Mouse (Mus musculus): ENCODE measurements around the gene Nelfb. TPM values are rescaled to one million over a fixed set of nuclear protein-coding genes. Genes with fewer than 3 reads are reported as not detected.

Gene Nelfb
- polyA plus RNA-seq, 1 experiment from 2014 or later: 112 TPM

- peaks cover 19% of the 10 kb centered on the region for H3K4me1 ChIP-seq (replicated peaks; ENCODE audit: control insufficient read depth, insufficient read depth, low read length)
- H3K4me3 ChIP-seq (ENCODE audit: low read length): no peak overlapping the region
- H3K27me3 ChIP-seq (ENCODE audit: control insufficient read depth, insufficient read depth, low read depth, low read length): no peaks in the 10 kb centered on the region
- no peak overlapping the region for H3K27ac ChIP-seq (ENCODE audit: low read length)
- 35% methylated on average over 5 of the region's 5 CpGs for WGBS
- H3K4me2 ChIP-seq (ENCODE audit: low read depth, low read length): no peak overlapping the region
- no peak overlapping the region for H3K9ac ChIP-seq (ENCODE audit: low read length)
- no peaks in the 10 kb centered on the region for H3K36me3 ChIP-seq (ENCODE audit: control insufficient read depth, insufficient read depth, low read length)
- no peaks in the 10 kb centered on the region for H3K9me3 ChIP-seq (ENCODE audit: control insufficient read depth, low read length)
- no peak for ATAC-seq (ENCODE audit: low read depth)
Observed at GRCm38 (mm10) chr2:25169778-25170177, 41.5 kb downstream of the Nelfb start.

- H3K4me2 ChIP-seq (ENCODE audit: low read depth, low read length): peak overlapping the region; percentile 82
- H3K9me3 ChIP-seq (ENCODE audit: control insufficient read depth, low read length): no peaks in the 10 kb centered on the region
- H3K4me3 ChIP-seq (ENCODE audit: low read length): peak overlapping the region; percentile 54
- 12% methylated on average over 2 of the region's 2 CpGs for WGBS
- peak overlapping the region; percentile 71 for H3K9ac ChIP-seq (ENCODE audit: low read length)
- no peak for ATAC-seq (ENCODE audit: low read depth)
- peak overlapping the region; percentile 84 for H3K27ac ChIP-seq (ENCODE audit: low read length)
- no peaks in the 10 kb centered on the region for H3K36me3 ChIP-seq (ENCODE audit: control insufficient read depth, insufficient read depth, low read length)
- no peaks in the 10 kb centered on the region for H3K27me3 ChIP-seq (ENCODE audit: control insufficient read depth, insufficient read depth, low read depth, low read length)
- peaks cover 24% of the 10 kb centered on the region for H3K4me1 ChIP-seq (replicated peaks; ENCODE audit: control insufficient read depth, insufficient read depth, low read length)
Observed at GRCm38 (mm10) chr2:25168665-25168978, 42.7 kb downstream of the Nelfb start.

- Histone ChIP-seq H3K4me1 (replicated peaks; ENCODE audit: control insufficient read depth, insufficient read depth, low read length) (peaks cover 27% of the 10 kb centered on the region), H3K36me3 (ENCODE audit: control insufficient read depth, insufficient read depth, low read length) (no peaks in the 10 kb centered on the region), H3K9ac (ENCODE audit: low read length) (peak overlapping the region; percentile 71), H3K4me3 (ENCODE audit: low read length) (peak overlapping the region; percentile 54), H3K4me2 (ENCODE audit: low read depth, low read length) (peak overlapping the region; percentile 82), H3K27me3 (ENCODE audit: control insufficient read depth, insufficient read depth, low read depth, low read length) (no peaks in the 10 kb centered on the region), H3K27ac (ENCODE audit: low read length) (peak overlapping the region; percentile 84), H3K9me3 (ENCODE audit: control insufficient read depth, low read length) (no peaks in the 10 kb centered on the region)
- WGBS: 1% methylated on average over 21 of the region's 41 CpGs
- ATAC-seq (ENCODE audit: low read depth): peak; percentile 86
Observed at GRCm38 (mm10) chr2:25167919-25168664, 43.2 kb downstream of the Nelfb start.

DNA sequence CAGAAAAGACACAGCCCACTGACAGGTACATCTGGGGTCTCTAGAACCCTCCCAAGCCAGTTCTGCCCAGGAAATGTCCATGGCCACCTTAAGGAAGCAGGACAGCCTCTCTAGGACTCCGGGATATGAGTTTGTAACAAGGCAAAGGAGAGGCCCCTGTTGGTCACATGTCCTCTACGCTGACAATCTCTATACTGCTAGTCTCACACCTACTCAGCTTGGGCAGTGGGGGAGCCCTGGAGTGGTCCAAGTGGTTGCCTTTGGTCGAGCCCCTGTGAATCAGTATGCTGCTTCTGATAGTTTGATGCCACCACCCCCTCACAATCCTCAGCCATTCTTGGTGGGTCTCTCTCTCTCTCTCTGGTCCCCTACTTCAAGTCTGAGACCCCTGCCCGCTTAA, 43.8 kb downstream of the Nelfb start:
- Histone ChIP-seq H3K9ac (ENCODE audit: low read length) (peak overlapping the region; percentile 71), H3K4me2 (ENCODE audit: low read depth, low read length) (peak overlapping the region; percentile 82), H3K4me1 (replicated peaks; ENCODE audit: control insufficient read depth, insufficient read depth, low read length) (peaks cover 33% of the 10 kb centered on the region), H3K27me3 (ENCODE audit: control insufficient read depth, insufficient read depth, low read depth, low read length) (no peaks in the 10 kb centered on the region), H3K9me3 (ENCODE audit: control insufficient read depth, low read length) (no peaks in the 10 kb centered on the region), H3K36me3 (ENCODE audit: control insufficient read depth, insufficient read depth, low read length) (no peaks in the 10 kb centered on the region), H3K27ac (ENCODE audit: low read length) (peak overlapping the region; percentile 84), H3K4me3 (ENCODE audit: low read length) (peak overlapping the region; percentile 54)
- peak; percentile 16; the same call in 1 of the 2 replicates for ATAC-seq (ENCODE audit: low read depth)
- 13% methylated on average over 4 of the region's 4 CpGs for WGBS

- H3K4me1 ChIP-seq (replicated peaks; ENCODE audit: control insufficient read depth, insufficient read depth, low read length): peaks cover 2% of the 10 kb centered on the region
- H3K4me2 ChIP-seq (ENCODE audit: low read depth, low read length): no peak overlapping the region
- 39% methylated on average over 2 of the region's 2 CpGs for WGBS
- H3K9ac ChIP-seq (ENCODE audit: low read length): no peak overlapping the region
- H3K36me3 ChIP-seq (ENCODE audit: control insufficient read depth, insufficient read depth, low read length): no peaks in the 10 kb centered on the region
- no peak overlapping the region for H3K27ac ChIP-seq (ENCODE audit: low read length)
- no peaks in the 10 kb centered on the region for H3K27me3 ChIP-seq (ENCODE audit: control insufficient read depth, insufficient read depth, low read depth, low read length)
- no peaks in the 10 kb centered on the region for H3K9me3 ChIP-seq (ENCODE audit: control insufficient read depth, low read length)
- ATAC-seq (ENCODE audit: low read depth): no peak
- no peak overlapping the region for H3K4me3 ChIP-seq (ENCODE audit: low read length)
Observed at GRCm38 (mm10) chr2:25157655-25158054, 53.6 kb downstream of the Nelfb start.

DNA sequence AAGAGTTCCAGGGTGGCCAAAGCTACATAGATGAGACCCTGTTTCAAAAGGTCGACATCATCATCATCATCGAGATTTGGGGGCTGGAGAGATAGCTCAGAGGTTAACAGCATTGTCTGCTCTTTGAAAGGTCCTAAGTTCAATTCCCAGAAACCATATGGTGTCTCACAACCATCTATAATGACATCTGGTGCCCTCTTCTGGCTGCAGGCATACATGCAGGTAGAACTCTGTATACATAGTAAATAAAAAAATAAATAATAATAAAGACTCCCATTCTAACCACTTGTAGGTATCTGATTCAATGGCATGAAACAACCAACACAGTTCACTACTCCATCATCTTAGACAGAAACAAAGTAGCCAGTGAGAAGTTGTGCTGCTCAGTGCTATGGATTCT, 54.3 kb downstream of the Nelfb start:
- no peak for ATAC-seq (ENCODE audit: low read depth)
- Histone ChIP-seq H3K36me3 (ENCODE audit: control insufficient read depth, insufficient read depth, low read length) (no peaks in the 10 kb centered on the region), H3K4me2 (ENCODE audit: low read depth, low read length) (no peak overlapping the region), H3K4me3 (ENCODE audit: low read length) (no peak overlapping the region), H3K27me3 (ENCODE audit: control insufficient read depth, insufficient read depth, low read depth, low read length) (no peaks in the 10 kb centered on the region), H3K4me1 (replicated peaks; ENCODE audit: control insufficient read depth, insufficient read depth, low read length) (no peaks in the 10 kb centered on the region), H3K27ac (ENCODE audit: low read length) (no peak overlapping the region), H3K9ac (ENCODE audit: low read length) (no peak overlapping the region), H3K9me3 (ENCODE audit: control insufficient read depth, low read length) (no peaks in the 10 kb centered on the region)
- WGBS: 22% methylated on average over 2 of the region's 2 CpGs

DNA sequence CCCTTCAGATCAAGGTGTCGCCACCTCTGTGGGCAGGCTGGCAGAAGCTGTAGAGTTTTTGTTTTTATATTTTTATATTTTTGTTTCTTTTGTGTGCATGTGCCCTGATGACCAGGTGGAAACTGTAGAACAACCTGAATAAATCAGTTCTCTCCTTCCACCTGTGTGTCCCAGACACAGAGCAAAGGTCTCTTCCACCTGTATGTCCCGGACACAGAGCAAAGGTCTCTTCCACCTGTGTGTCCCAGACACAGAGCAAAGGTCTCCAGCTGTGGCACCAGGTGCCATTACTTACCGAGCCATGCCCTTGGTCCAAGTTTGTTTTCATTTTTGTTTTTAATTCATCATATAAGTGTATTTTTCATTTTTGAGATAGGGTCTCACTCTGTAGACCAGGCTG, 55.1 kb downstream of the Nelfb start:
- no peak for ATAC-seq (ENCODE audit: low read depth)
- no peaks in the 10 kb centered on the region for H3K9me3 ChIP-seq (ENCODE audit: control insufficient read depth, low read length)
- H3K4me3 ChIP-seq (ENCODE audit: low read length): no peak overlapping the region
- H3K27me3 ChIP-seq (ENCODE audit: control insufficient read depth, insufficient read depth, low read depth, low read length): no peaks in the 10 kb centered on the region
- H3K4me1 ChIP-seq (replicated peaks; ENCODE audit: control insufficient read depth, insufficient read depth, low read length): no peaks in the 10 kb centered on the region
- H3K4me2 ChIP-seq (ENCODE audit: low read depth, low read length): no peak overlapping the region
- H3K36me3 ChIP-seq (ENCODE audit: control insufficient read depth, insufficient read depth, low read length): no peaks in the 10 kb centered on the region
- H3K9ac ChIP-seq (ENCODE audit: low read length): no peak overlapping the region
- 77% methylated on average over 3 of the region's 3 CpGs for WGBS
- H3K27ac ChIP-seq (ENCODE audit: low read length): no peak overlapping the region

- no peak overlapping the region for H3K27ac ChIP-seq (ENCODE audit: low read length)
- H3K36me3 ChIP-seq (ENCODE audit: control insufficient read depth, insufficient read depth, low read length): no peaks in the 10 kb centered on the region
- no peak overlapping the region for H3K4me3 ChIP-seq (ENCODE audit: low read length)
- 55% methylated on average over 4 of the region's 4 CpGs for whole genome bisulfite sequencing
- H3K4me2 ChIP-seq (ENCODE audit: low read depth, low read length): no peak overlapping the region
- no peak for ATAC-seq (ENCODE audit: low read depth)
- H3K9me3 ChIP-seq (ENCODE audit: control insufficient read depth, low read length): no peaks in the 10 kb centered on the region
- H3K9ac ChIP-seq (ENCODE audit: low read length): no peak overlapping the region
- H3K27me3 ChIP-seq (ENCODE audit: control insufficient read depth, insufficient read depth, low read depth, low read length): no peaks in the 10 kb centered on the region
- no peaks in the 10 kb centered on the region for H3K4me1 ChIP-seq (replicated peaks; ENCODE audit: control insufficient read depth, insufficient read depth, low read length)
Observed at GRCm38 (mm10) chr2:25151280-25151956, 59.9 kb downstream of the Nelfb start.

Data from lung, embryonic 16.5 days (tissue).